Mouse (Mus musculus): ENCODE measurements at regions not wholly inside any gene's neighbourhood (a gene's known extent, or its start where the extent isn't known, plus 50 kb on each side); places are given as distances from the start of the nearest gene placed in this dataset.
"Not testable (repeated sequence)": the region's sequence is repeated elsewhere in the genome, so short reads cannot be mapped to it uniquely, and the experiment has no call there.

GRCm38 (mm10) chr5:17208554-17209283 is 164.3 kb upstream of the Speer4f2 start:
- DNase-seq: no peak

GRCm38 (mm10) chr5:17210723-17211245 is 162.2 kb upstream of the Speer4f2 start:
- DNase-seq: peak in 1 of 2 experiments; percentile 6

- DNase-seq: not testable (repeated sequence)
Measured at GRCm38 (mm10) chr5:17223542-17223941, 149.4 kb upstream of the Speer4f2 start.

GRCm38 (mm10) chr5:17247732-17248606 is 125.0 kb upstream of the Speer4f2 start:
- no peak for DNase-seq

GRCm38 (mm10) chr5:17260541-17261325 is 112.2 kb upstream of the Speer4f2 start:
- no peak for DNase-seq

- DNase-seq: peak; percentile 15 to 37
Measured at GRCm38 (mm10) chr5:17262126-17262525, 110.9 kb upstream of the Speer4f2 start.

- no peak for DNase-seq
Measured at GRCm38 (mm10) chr5:17271153-17271552, 101.8 kb upstream of the Speer4f2 start.

- DNase-seq: peak in 1 of 2 experiments; percentile 13
Measured at GRCm38 (mm10) chr5:17271722-17272479, 101.1 kb upstream of the Speer4f2 start.

- no peak for DNase-seq
Measured at GRCm38 (mm10) chr5:17275346-17275745, 97.6 kb upstream of the Speer4f2 start.

GRCm38 (mm10) chr5:17276782-17277578 is 96.0 kb upstream of the Speer4f2 start:
- DNase-seq: no peak

GRCm38 (mm10) chr5:17280203-17280602 is 92.8 kb upstream of the Speer4f2 start:
- DNase-seq: no peak

- DNase-seq: no peak
Measured at GRCm38 (mm10) chr5:17280951-17281350, 92.0 kb upstream of the Speer4f2 start.

GRCm38 (mm10) chr5:17289028-17289427 is 84.0 kb upstream of the Speer4f2 start:
- no peak for DNase-seq

GRCm38 (mm10) chr5:17292559-17292958 is 80.4 kb upstream of the Speer4f2 start:
- no peak for DNase-seq

- DNase-seq: no peak
Measured at GRCm38 (mm10) chr5:17296571-17297035, 76.4 kb upstream of the Speer4f2 start.

- no peak for DNase-seq
Measured at GRCm38 (mm10) chr5:17299846-17300245, 73.1 kb upstream of the Speer4f2 start.

GRCm38 (mm10) chr5:17321501-17321900 is 51.5 kb upstream of the Speer4f2 start:
- DNase-seq: no peak

Data from heart, adult 18-20 months (tissue).